Mouse (Mus musculus) limb, embryonic 11.5 days (tissue): ENCODE measurements at regions not wholly inside any gene's neighbourhood (a gene's known extent, or its start where the extent isn't known, plus 50 kb on each side); places are given as distances from the start of the nearest gene placed in this dataset.

Experiments
- ATAC-seq: fragments of 200-750 bp; cut with Nextera tagmentation; 2 replicates; pipeline ENCODE4 v1.8.0; 2017; ENCODE audit warnings: low read depth; ENCODE audit not compliant: insufficient number of reproducible peaks, low FRiP score, low TSS enrichment
- DNase-seq: peaks from one replicate; pipeline ENCODE4 v3.0.0-alpha.2; 2015; ENCODE audit warnings: low spot score
- H3K27ac ChIP-seq: fragments of 300-500 bp; sonication (generic); replicated peaks from 2 replicates; pipeline ENCODE4 v1.5.1; 2014; ENCODE audit warnings: low read depth, mild to moderate bottlenecking, low read length
- H3K27me3 ChIP-seq: fragments of 300-500 bp; sonication (generic); 2 replicates; pipeline ENCODE4 v1.6.1; 2014; ENCODE audit warnings: mild to moderate bottlenecking, low read length, mixed read lengths; ENCODE audit not compliant: control insufficient read depth, insufficient read depth
- H3K36me3 ChIP-seq: fragments of 300-500 bp; sonication (generic); 2 replicates; pipeline ENCODE4 v1.6.1; 2014; ENCODE audit warnings: mild to moderate bottlenecking, low read length, moderate library complexity, mixed read lengths; ENCODE audit not compliant: control insufficient read depth, insufficient read depth
- H3K4me1 ChIP-seq: fragments of 300-500 bp; sonication (generic); 2 replicates; pipeline ENCODE4 v1.6.1; 2014; ENCODE audit warnings: low read length, mixed read lengths; ENCODE audit not compliant: control insufficient read depth, insufficient read depth
- H3K4me2 ChIP-seq: fragments of 300-500 bp; sonication (generic); 2 replicates; pipeline ENCODE4 v1.6.1; 2014; ENCODE audit warnings: low read depth, mild to moderate bottlenecking, moderate library complexity; ENCODE audit not compliant: severe bottlenecking
- H3K4me3 ChIP-seq: fragments of 300-500 bp; sonication (generic); 2 replicates; pipeline ENCODE4 v1.5.1; 2014; ENCODE audit warnings: low read depth, low read length
- H3K9ac ChIP-seq: fragments of 300-500 bp; sonication (generic); 2 replicates; pipeline ENCODE4 v1.6.1; 2014; ENCODE audit warnings: mild to moderate bottlenecking, low read length
- H3K9me3 ChIP-seq: fragments of 300-500 bp; sonication (generic); 2 replicates; pipeline ENCODE4 v1.6.1; 2016; ENCODE audit warnings: low read length; ENCODE audit not compliant: control insufficient read depth
- WGBS: fragments of 180-500 bp; shearing (Covaris S2); extraction: QIAGEN DNeasy Blood & Tissue Kit; methylation state at CpG from one replicate; pipeline ENCODE4 v1.1.7; 2014; 5-methylcytosine and 5-hydroxymethylcytosine counted together

DNA sequence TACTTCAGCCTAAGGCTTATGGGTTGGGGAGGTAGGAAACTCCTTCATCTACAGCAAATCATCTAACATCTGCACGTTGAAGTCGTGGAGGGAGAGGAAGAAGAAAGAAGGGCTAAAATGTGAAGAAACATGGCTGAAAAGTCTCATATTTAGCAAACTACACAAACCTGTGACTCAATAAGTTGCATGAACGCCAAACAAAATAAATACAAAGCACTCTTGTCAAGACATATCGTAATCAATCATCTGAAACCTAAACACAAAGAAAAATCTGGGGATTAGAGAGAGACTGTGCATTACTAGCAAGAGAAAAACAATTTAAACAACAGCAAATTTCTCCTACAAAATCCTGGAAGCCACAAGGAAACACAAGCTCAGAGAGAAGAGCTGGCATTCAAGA, 322.7 kb downstream of the Sorl1 start:
- DNase-seq (no peak), ATAC-seq (no peak)
- H3K9me3 ChIP-seq: no peaks in the 10 kb centered on the region
- no peaks in the 10 kb centered on the region for H3K36me3 ChIP-seq
- WGBS: 86% methylated on average over 4 of the region's 4 CpGs
- peaks cover 11% of the 10 kb centered on the region for H3K4me1 ChIP-seq
- no peak overlapping the region for H3K27ac ChIP-seq
- no peaks in the 10 kb centered on the region for H3K27me3 ChIP-seq
- no peak overlapping the region for H3K4me2 ChIP-seq
- H3K9ac ChIP-seq: no peak overlapping the region
- H3K4me3 ChIP-seq: no peak overlapping the region

DNA sequence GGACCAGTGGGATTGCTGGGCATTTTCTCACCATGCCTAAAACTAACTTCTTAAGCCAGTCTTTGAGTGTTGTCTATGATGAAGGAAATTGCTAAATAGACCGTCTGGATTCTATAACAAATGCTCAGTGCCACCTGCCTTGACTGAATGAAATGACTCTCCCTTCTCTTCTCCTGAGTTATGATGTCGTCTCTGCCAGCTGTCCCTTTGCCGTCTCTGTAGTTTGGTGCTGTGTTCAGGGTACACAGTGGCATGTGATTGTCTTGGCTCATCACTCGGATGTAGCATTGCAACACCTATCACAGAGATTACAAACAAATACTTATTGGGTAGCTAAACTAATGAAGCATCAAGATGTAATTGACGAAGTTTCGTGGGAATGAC, 331.3 kb downstream of the Sorl1 start:
- no peak overlapping the region for H3K27ac ChIP-seq
- no peaks in the 10 kb centered on the region for H3K27me3 ChIP-seq
- H3K36me3 ChIP-seq: no peaks in the 10 kb centered on the region
- no peak overlapping the region for H3K9ac ChIP-seq
- H3K9me3 ChIP-seq: no peaks in the 10 kb centered on the region
- WGBS: 78% methylated on average over 6 of the region's 6 CpGs
- DNase-seq (no peak), ATAC-seq (no peak)
- H3K4me3 ChIP-seq: no peak overlapping the region
- peaks cover 8% of the 10 kb centered on the region for H3K4me1 ChIP-seq
- no peak overlapping the region for H3K4me2 ChIP-seq

DNA sequence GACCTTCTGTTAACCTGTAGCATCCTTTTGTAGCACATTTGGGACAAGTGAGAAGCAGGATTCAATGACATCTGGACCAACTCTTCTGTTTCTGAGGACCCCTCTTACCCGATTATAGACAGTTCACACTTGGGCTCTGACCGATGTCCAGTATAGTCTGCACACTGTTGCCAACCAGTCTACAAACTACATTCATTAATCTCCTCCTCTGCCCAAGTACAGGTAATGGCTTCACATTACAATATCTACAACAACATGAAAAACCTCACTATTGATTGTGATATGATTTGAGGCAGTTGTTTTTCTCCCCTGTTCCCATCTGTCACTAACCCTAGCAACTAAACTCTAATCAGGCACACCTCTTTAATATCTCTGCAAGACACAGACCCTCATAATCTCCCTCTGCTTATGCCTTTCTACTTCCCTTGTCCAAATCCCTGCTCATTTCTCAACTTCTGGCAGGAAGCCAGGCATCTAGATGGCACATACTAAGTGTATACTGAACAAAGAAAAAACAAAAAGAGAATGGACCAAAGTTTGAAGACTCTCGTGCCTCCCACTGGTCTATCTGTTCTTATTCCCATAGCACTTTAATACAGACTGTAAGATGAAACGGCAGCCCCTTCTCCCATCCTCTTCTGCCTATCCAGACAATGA, 331.8 kb downstream of the Sorl1 start:
- 86% methylated on average over 4 of the region's 4 CpGs for WGBS
- Histone ChIP-seq H3K27me3 (no peaks in the 10 kb centered on the region), H3K9ac (no peak overlapping the region), H3K36me3 (no peaks in the 10 kb centered on the region), H3K4me1 (peaks cover 8% of the 10 kb centered on the region), H3K9me3 (no peaks in the 10 kb centered on the region), H3K27ac (no peak overlapping the region), H3K4me3 (no peak overlapping the region), H3K4me2 (no peak overlapping the region)
- no peak for ATAC-seq
- no peak for DNase-seq

DNA sequence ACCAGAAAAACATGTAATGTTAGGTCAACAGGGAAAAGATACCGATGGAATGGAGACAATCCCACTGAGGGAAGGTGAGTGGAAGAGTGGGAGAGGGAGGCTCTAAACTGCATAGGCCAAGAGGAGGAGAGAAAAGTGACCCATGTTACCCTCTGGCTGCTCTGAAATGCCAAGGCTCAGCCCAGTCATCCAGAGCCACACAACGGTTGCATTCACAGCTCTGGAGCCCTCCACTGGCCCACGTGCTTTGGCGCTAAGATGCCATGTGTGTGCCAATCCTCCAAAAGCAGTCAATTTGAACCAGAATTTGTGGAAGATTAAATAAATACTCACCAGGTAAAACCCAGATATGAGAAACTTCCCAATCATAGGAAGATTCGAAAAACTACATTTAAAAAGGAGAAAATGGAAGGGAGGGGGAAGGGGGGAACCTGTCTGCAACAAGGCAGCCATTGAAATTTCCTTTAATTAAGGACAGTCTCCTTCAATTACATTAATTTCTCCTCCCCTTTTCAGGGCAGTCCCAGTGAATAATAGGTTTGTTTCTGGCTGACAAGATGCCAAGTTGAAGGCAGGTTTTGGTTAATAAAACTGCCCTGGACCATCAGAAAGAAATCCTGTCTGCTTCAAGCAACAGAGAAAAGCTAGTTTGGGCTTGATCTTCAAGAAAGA, 332.5 kb downstream of the Sorl1 start:
- Histone ChIP-seq H3K27me3 (no peaks in the 10 kb centered on the region), H3K4me1 (peaks cover 8% of the 10 kb centered on the region), H3K27ac (no peak overlapping the region), H3K36me3 (no peaks in the 10 kb centered on the region), H3K9ac (no peak overlapping the region), H3K9me3 (no peaks in the 10 kb centered on the region), H3K4me2 (no peak overlapping the region), H3K4me3 (no peak overlapping the region)
- WGBS: 84% methylated on average over 5 of the region's 5 CpGs
- DNase-seq: no peak
- no peak for ATAC-seq

DNA sequence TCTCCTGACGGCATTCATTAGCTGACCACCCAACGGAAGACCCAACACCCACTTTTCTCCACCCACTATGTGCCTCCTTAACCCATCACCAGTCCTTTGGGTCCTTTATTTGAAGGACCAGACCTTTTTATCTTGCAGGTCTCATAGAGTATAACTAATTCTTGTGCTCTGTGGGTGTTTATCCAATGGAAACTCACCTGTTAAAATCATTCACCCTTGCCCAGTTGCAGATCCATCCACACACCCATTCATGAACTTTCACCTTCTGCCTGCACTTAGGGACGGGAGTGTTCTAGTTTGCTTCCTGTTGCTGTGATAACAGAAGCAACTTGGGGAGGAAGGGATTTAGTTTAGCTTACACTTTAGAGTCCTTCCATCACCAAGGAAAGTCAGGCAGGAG, 339.0 kb downstream of the Sorl1 start:
- Histone ChIP-seq H3K4me1 (no peaks in the 10 kb centered on the region), H3K27me3 (no peaks in the 10 kb centered on the region), H3K9me3 (no peaks in the 10 kb centered on the region; the same call in 1 of the 2 replicates), H3K4me2 (no peak overlapping the region), H3K36me3 (no peaks in the 10 kb centered on the region), H3K4me3 (no peak overlapping the region), H3K9ac (no peak overlapping the region), H3K27ac (no peak overlapping the region)
- ATAC-seq: no peak
- DNase-seq: no peak
- WGBS: 77% methylated on average over 3 of the region's 3 CpGs

DNA sequence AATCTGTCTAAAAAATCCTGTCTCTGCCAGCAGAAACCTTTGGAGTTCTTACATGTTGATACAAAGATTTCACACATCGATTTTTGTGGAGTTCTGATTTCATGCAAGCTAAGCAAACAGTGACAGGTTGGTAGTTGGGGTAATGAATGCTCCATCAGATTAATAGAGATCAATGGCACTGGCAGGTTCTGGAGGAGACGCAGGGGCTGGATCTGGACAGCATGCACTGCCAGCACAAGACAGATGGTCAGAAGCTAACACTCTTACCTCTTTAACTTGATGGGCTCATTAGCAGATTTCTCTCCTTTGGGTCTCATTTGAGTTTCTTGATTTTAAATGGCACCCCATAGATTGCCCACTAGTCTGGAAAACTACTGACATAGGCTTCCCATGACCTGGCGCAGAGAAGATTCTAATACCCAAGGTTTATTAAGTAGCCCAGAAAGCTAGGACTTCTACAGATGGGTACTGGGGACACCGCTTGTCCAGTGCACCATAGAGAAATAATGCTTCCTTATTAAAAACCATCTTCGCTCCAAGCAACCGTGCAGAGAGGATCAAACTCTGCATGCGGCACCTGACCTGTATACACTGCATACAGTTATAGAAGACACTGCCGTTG, 351.7 kb downstream of the Sorl1 start:
- Histone ChIP-seq H3K27me3 (no peaks in the 10 kb centered on the region), H3K9me3 (no peaks in the 10 kb centered on the region), H3K4me3 (no peak overlapping the region), H3K9ac (no peak overlapping the region), H3K27ac (no peak overlapping the region), H3K4me1 (no peaks in the 10 kb centered on the region), H3K4me2 (no peak overlapping the region), H3K36me3 (no peaks in the 10 kb centered on the region)
- WGBS: 91% methylated on average over 8 of the region's 8 CpGs
- ATAC-seq (no peak), DNase-seq (no peak)

DNA sequence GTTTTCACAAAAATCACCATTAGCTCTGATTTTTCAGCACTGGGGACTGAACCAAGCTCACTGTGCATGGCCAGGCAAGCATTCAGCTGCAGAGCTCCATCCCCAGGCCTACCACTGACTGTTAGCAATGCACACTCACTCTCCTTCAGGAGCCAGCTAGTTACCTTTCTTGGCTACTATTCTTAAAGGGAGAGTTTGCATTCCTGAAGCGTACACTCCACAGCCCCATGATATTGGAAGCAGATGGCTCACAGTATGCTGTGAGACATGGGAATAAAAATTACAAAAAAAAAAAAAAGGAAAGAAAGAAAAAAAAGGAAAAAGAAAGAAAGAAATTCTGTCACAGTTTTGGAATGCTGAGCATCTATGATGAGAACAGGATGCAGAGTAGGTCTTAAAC, 352.8 kb downstream of the Sorl1 start:
- H3K27me3 ChIP-seq: no peaks in the 10 kb centered on the region
- DNase-seq: no peak
- H3K27ac ChIP-seq: no peak overlapping the region
- no peak overlapping the region for H3K4me2 ChIP-seq
- WGBS: 33% methylated on average over 1 of the region's 1 CpGs
- no peak overlapping the region for H3K4me3 ChIP-seq
- no peaks in the 10 kb centered on the region for H3K4me1 ChIP-seq
- H3K9ac ChIP-seq: no peak overlapping the region
- H3K36me3 ChIP-seq: no peaks in the 10 kb centered on the region
- no peaks in the 10 kb centered on the region for H3K9me3 ChIP-seq
- no peak for ATAC-seq

DNA sequence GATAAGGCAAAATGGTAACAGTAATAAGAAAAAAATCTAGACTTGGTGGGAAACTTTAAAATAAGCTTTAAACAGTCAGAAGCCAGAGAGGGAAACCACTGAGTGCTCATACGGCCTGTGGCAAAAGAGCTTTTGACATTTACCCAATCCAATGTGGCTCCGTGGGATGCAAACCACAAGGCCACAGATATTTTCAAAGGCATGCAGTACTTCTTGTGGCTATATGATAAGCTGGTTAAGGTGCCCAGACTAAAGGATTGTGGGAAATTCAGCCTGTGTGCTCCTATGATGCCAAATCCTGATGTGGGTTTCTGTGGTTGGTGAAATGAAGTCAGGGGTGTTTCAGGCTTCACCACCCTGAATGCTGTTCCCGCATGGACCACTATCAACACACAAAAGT, 355.8 kb downstream of the Sorl1 start:
- 88% methylated on average over 3 of the region's 3 CpGs for WGBS
- H3K36me3 ChIP-seq: no peaks in the 10 kb centered on the region
- ATAC-seq (no peak), DNase-seq (no peak)
- H3K9ac ChIP-seq: no peak overlapping the region
- H3K4me3 ChIP-seq: no peak overlapping the region
- H3K27ac ChIP-seq: no peak overlapping the region
- H3K27me3 ChIP-seq: no peaks in the 10 kb centered on the region
- no peak overlapping the region for H3K4me2 ChIP-seq
- peaks cover 3% of the 10 kb centered on the region; the same call in 1 of the 2 replicates for H3K4me1 ChIP-seq
- no peaks in the 10 kb centered on the region for H3K9me3 ChIP-seq
